Mouse (Mus musculus) heart, adult 9 months (tissue): ENCODE data around the gene Calu.
"Not testable (repeated sequence)": the region's sequence is repeated elsewhere in the genome, so short reads cannot be mapped to it uniquely, and the experiment has no call there.

Experiments
- DNase-seq, 2 experiments: peaks; one replicate each; pipeline ENCODE4 v3.0.0; 2022; ENCODE audit warnings: low spot score in 2 of 2

Calu gene

DNA sequence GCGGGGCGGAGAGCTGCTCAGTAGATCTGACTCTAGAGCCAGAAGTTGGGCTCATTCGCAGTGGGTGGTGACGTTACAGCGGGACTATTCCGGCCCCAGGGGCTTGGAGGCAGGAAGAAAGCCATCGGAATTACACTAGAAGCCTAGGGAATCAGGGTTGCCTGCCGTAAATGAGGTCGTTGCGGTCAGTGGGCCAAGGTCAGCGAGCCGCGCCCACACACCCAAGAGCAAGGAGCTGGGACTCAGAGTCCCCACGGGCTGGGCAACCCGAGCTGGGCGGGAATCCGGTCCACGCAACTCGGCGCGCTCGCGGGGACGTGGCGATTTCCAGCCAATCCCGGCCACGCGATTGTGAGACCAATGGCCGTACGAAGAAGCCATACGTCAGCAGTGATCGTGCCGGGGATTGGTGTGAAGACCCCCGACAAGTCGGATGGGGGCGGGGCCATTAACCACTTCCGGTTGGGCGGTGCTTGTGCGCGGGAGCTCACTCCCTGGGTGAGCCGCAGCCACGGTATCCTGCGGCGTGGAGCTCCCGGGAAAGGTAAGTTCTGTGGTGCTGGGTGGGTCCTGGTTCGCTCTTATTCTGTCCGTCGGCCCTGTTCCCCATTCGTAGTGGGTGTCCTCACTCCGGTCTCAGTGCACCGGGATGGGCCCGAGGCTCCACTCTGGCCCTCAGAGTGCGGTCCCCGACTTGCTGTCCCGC lies at the start of gene Calu:
Gene Calu (plus strand): TSS at position 405 of the 706 bp plus-strand sequence.
- peak; percentile 100 for DNase-seq

- DNase-seq, result no peak
These were observed 48.8 kb upstream of the Calu start for GRCm38 (mm10) chr6:29299112-29299511.

GRCm38 (mm10) chr6:29303251-29303650 lies 44.6 kb upstream of the Calu start:
- no peak for DNase-seq

- no peak for DNase-seq
These were observed 44.1 kb upstream of the Calu start for GRCm38 (mm10) chr6:29303726-29304125.

DNA sequence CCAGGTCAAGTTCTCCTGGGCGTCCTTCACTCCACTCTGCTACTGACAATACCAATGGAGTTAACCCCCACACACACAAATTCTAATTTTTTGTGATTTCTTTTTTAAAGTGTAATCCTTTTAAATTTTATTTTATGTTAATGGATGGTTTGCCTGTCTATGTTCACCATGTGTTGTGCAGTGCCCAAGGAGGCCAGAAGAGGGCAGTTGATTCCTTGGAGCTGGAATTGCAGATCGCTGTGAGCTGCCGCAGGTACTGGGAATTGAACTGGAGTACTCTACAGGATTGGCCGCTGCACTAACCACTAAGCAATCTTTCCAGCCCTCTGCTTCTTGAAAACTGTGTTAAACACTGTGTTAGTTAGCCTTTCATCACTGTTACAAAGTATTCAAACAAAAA lies 42.4 kb upstream of the Calu start:
- no peak for DNase-seq

GRCm38 (mm10) chr6:29308846-29309605 lies 38.8 kb upstream of the Calu start:
- no peak for DNase-seq

- no peak for DNase-seq
These were observed 34.1 kb upstream of the Calu start for GRCm38 (mm10) chr6:29313690-29314202.

GRCm38 (mm10) chr6:29317286-29317685 lies 30.6 kb upstream of the Calu start:
- no peak for DNase-seq

DNA sequence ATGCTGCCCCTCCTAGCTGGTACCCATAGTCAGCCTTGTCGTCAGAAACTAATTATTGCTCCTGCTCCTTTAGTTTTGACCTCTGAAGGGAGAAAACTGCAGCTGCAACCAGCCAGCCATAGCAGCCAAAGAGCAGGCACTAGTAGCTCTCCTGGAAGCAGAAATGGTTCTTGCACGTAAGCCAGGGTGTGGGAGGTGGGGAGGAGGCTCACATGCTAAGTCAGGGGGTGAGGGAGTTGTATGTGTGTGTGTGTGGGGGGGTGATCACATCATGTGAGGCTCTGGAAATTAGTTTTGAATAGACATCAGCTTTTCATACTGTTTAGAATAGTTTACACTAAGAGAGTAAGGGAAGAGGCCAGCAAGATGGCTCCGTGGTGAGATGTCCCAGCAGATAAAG lies 29.9 kb upstream of the Calu start:
- no peak for DNase-seq

GRCm38 (mm10) chr6:29318879-29319278 lies 29.0 kb upstream of the Calu start, which contains the start of gene Fam71f1:
Gene Fam71f1, plus strand, starts transcription at chr6:29319140.
- peak; percentile 3 to 36 for DNase-seq

- DNase-seq, result no peak
These were observed 26.3 kb upstream of the Calu start for GRCm38 (mm10) chr6:29321586-29321985.

DNA sequence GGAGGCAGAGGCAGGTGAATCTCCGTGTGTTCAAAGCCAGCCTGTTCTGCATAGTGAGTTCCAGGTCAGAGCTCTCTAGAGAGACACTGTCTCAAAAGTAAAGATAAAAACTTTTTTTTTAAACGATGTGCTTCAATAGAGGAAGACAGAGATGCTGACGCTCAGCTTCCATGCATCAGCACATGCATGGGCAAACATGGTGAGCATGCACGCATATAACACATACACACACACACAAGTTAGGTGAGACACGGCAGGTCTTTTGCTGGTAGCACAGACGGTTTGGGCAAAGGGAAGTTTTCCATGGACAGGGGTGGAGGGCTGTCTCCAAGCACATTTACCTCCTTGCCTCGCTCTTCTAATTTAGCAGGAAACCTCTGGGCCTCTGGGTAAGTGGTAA lies 25.7 kb upstream of the Calu start:
- no peak for DNase-seq

GRCm38 (mm10) chr6:29322735-29323134 lies 25.1 kb upstream of the Calu start:
- no peak for DNase-seq

DNA sequence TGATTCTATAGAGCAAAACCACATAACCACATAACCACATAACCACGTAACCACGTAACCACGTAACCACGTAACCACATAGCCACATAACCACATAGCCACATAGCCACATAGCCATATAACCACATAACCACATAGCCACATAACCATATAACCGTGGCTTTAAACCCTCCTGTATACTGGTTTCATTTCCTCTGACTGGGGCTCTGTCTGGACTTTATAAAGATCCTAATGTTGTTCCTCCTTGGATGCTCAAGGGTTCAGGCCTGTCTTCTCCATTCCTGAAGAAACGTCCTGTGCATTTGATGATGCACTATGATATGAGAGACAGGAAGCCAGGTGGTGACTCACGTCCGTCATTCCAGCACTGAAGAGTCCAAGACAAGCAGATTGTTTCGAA lies 20.9 kb upstream of the Calu start:
- DNase-seq, result no peak

GRCm38 (mm10) chr6:29329514-29329913 lies 18.4 kb upstream of the Calu start:
- DNase-seq, result no peak

- DNase-seq, result not testable (repeated sequence)
These were observed 1.4 kb upstream of the Calu start for GRCm38 (mm10) chr6:29346512-29346911.

- no peak for DNase-seq
These were observed 680 bp upstream of the Calu start for GRCm38 (mm10) chr6:29347189-29347588.

GRCm38 (mm10) chr6:29348371-29348724 lies 479 bp downstream of the Calu start:
- no peak for DNase-seq

DNA sequence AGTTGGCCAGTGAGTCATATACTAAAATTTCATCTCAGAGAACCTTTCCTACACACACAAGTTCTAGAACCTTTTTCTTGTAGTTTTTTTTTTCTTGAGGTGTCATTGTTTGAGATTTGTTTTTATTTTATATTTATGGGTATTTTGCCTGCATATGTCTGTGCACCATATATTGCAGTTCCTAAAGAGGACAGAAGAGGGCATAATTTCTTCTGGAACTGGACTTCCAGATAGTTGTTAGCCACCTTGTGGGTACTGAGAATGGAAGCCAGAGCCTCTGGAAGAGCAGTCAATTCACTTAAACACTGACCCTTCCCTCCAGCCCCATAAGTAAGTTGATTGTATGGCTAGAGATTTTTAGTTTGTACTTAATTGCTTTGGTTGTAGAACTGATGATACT lies 3.7 kb downstream of the Calu start:
- no peak for DNase-seq

GRCm38 (mm10) chr6:29352816-29353215 lies 4.9 kb downstream of the Calu start:
- no peak for DNase-seq

GRCm38 (mm10) chr6:29359386-29359785 lies 11.5 kb downstream of the Calu start:
- peak in 1 of 2 experiments; percentile 18 for DNase-seq

DNA sequence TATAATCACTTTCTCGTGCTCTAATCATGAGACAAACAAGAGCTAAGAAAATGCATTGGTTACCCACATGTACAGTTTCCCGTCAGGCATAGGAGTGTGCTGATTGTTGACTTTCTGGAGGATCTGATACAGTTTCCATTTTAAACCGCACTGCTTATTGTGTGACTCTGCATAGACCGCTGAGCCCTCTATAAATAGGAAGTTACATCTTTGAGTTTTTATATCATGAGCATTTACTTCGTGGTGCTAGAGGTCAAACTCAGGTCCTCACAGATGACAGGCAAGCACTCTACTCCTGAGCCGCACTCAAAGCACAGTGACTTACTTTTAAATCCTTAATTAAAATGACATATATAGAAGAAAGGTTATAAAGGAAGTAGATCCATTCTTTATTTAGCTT lies 12.3 kb downstream of the Calu start:
- no peak for DNase-seq
